Mouse (Mus musculus) embryonic facial prominence, embryonic 15.5 days (tissue): ENCODE data around the gene Klhdc7b. TPM values are rescaled to one million over a fixed set of nuclear protein-coding genes. Genes with fewer than 3 reads are reported as not detected.
"Not testable (repeated sequence)": the region's sequence is repeated elsewhere in the genome, so short reads cannot be mapped to it uniquely, and the experiment has no call there.

ENCODE experiments used
- ATAC-seq: fragments of 200-750 bp; cut with Nextera tagmentation; 2 replicates; pipeline ENCODE4 v1.8.0; 2017; ENCODE audit warnings: low read depth, moderate TSS enrichment; ENCODE audit not compliant: insufficient number of reproducible peaks, low FRiP score, low TSS enrichment
- H3K27ac ChIP-seq: fragments of 300-500 bp; sonication (generic); replicated peaks from 2 replicates; pipeline ENCODE4 v1.5.1; 2015; ENCODE audit warnings: mild to moderate bottlenecking, inconsistent platforms
- H3K27me3 ChIP-seq: fragments of 300-500 bp; sonication (generic); 2 replicates; pipeline ENCODE4 v1.6.1; 2015; ENCODE audit warnings: inconsistent platforms
- H3K36me3 ChIP-seq: fragments of 300-500 bp; sonication (generic); 2 replicates; pipeline ENCODE4 v1.6.1; 2015; ENCODE audit warnings: mild to moderate bottlenecking, inconsistent platforms
- H3K4me1 ChIP-seq: fragments of 300-500 bp; sonication (generic); 2 replicates; pipeline ENCODE4 v1.6.1; 2015; ENCODE audit warnings: inconsistent platforms
- H3K4me2 ChIP-seq: fragments of 300-500 bp; sonication (generic); replicated peaks from 2 replicates; pipeline ENCODE4 v1.6.1; 2015; ENCODE audit warnings: mild to moderate bottlenecking, inconsistent platforms
- H3K4me3 ChIP-seq: fragments of 300-500 bp; sonication (generic); replicated peaks from 2 replicates; pipeline ENCODE4 v1.5.1; 2015; ENCODE audit warnings: mild to moderate bottlenecking, inconsistent platforms
- H3K9ac ChIP-seq: fragments of 300-500 bp; sonication (generic); 2 replicates; pipeline ENCODE4 v1.6.1; 2015; ENCODE audit warnings: inconsistent platforms
- H3K9me3 ChIP-seq: fragments of 300-500 bp; sonication (generic); replicated peaks from 2 replicates; pipeline ENCODE4 v1.6.1; 2016; ENCODE audit warnings: inconsistent platforms
- WGBS: fragments of 180-500 bp; shearing (Covaris S2); methylation state at CpG from one replicate; pipeline ENCODE4 v1.1.7; 2015; 5-methylcytosine and 5-hydroxymethylcytosine counted together
- polyA plus RNA-seq: library from polyadenylated mRNA; unstranded; fragments of >200 nt; fragmentation: Nextera tagmentation; extraction: Ambion mirVana; gene quantifications from 2 replicates; pipeline ENCODE4 v1.2.1, GENCODE M21; 2015

Gene Klhdc7b
- polyA plus RNA-seq, 1 experiment from 2014 or later = not detected

- Histone ChIP-seq H3K4me2 (peak overlapping the region; percentile 86), H3K27ac (peak overlapping the region; percentile 98), H3K9me3 (no peaks in the 10 kb centered on the region), H3K4me3 (peak overlapping the region; percentile 84), H3K36me3 (peaks cover 22% of the 10 kb centered on the region), H3K27me3 (no peaks in the 10 kb centered on the region), H3K9ac (peak overlapping the region; percentile 63), H3K4me1 (peaks cover 21% of the 10 kb centered on the region)
- 0 out of 2 replicates have a peak, but pooled peaks have one; percentile 18 for ATAC-seq
- 4% methylated on average over 22 of the region's 22 CpGs for WGBS
Observed at GRCm38 (mm10) chr15:89428821-89429351, 44.2 kb downstream of the Klhdc7b start.

- Histone ChIP-seq H3K4me1 (peaks cover 21% of the 10 kb centered on the region), H3K4me3 (peak within 1 kb of the TSS; percentile 84), H3K36me3 (peaks cover 22% of the 10 kb centered on the region), H3K9me3 (no peaks in the 10 kb centered on the region), H3K9ac (peak within 1 kb of the TSS; percentile 63), H3K27me3 (no peaks in the 10 kb centered on the region), H3K4me2 (peak within 1 kb of the TSS; percentile 86), H3K27ac (peak within 1 kb of the TSS; percentile 98)
- ATAC-seq = peak; percentile 91
- WGBS = under 1% methylated on average over 70 of the region's 70 CpGs
Observed at GRCm38 (mm10) chr15:89429352-89430221, 44.9 kb downstream of the Klhdc7b start, which contains the start of the genes C730034F03Rik, Gm44502 and Chkb. Gene C730034F03Rik, plus strand, starts transcription at chr15:89429589. Gene Gm44502, minus strand, starts transcription at chr15:89429696. Gene Chkb, minus strand, starts transcription at chr15:89429908.

- Histone ChIP-seq H3K4me3 (peak overlapping the region; percentile 84), H3K36me3 (peaks cover 22% of the 10 kb centered on the region), H3K27ac (peak overlapping the region; percentile 98), H3K27me3 (no peaks in the 10 kb centered on the region), H3K4me1 (peaks cover 21% of the 10 kb centered on the region), H3K4me2 (peak overlapping the region; percentile 86), H3K9me3 (no peaks in the 10 kb centered on the region), H3K9ac (peak overlapping the region; percentile 63; the same call in 1 of the 2 replicates)
- WGBS = 42% methylated on average over 6 of the region's 6 CpGs
- ATAC-seq = no peak
Observed at GRCm38 (mm10) chr15:89430341-89430740, 45.6 kb downstream of the Klhdc7b start.

- not testable (repeated sequence) for H3K27ac ChIP-seq, H3K27me3 ChIP-seq, H3K9me3 ChIP-seq, ATAC-seq, H3K9ac ChIP-seq, H3K4me3 ChIP-seq, H3K4me2 ChIP-seq
- Histone ChIP-seq H3K36me3 (peaks cover 18% of the 10 kb centered on the region), H3K4me1 (peaks cover 17% of the 10 kb centered on the region)
- WGBS = 89% methylated on average over 9 of the region's 9 CpGs
Observed at GRCm38 (mm10) chr15:89430771-89431170, 46.1 kb downstream of the Klhdc7b start.

GRCm38 (mm10) chr15:89431271-89431670 lies 46.6 kb downstream of the Klhdc7b start:
- H3K4me3 ChIP-seq = no peak overlapping the region
- peaks cover 13% of the 10 kb centered on the region for H3K36me3 ChIP-seq
- H3K9ac ChIP-seq = no peak overlapping the region
- H3K27ac ChIP-seq = no peak overlapping the region
- no peak for ATAC-seq
- no peaks in the 10 kb centered on the region for H3K9me3 ChIP-seq
- WGBS = 84% methylated on average over 3 of the region's 3 CpGs
- H3K27me3 ChIP-seq = no peaks in the 10 kb centered on the region
- H3K4me1 ChIP-seq = peaks cover 16% of the 10 kb centered on the region
- H3K4me2 ChIP-seq = no peak overlapping the region

GRCm38 (mm10) chr15:89431806-89432205 lies 47.1 kb downstream of the Klhdc7b start:
- ATAC-seq = no peak
- 91% methylated on average over 6 of the region's 6 CpGs for WGBS
- Histone ChIP-seq H3K27ac (no peak overlapping the region), H3K9ac (no peak overlapping the region), H3K4me3 (no peak overlapping the region), H3K4me1 (peaks cover 16% of the 10 kb centered on the region), H3K36me3 (peaks cover 8% of the 10 kb centered on the region), H3K4me2 (no peak overlapping the region), H3K9me3 (no peaks in the 10 kb centered on the region), H3K27me3 (no peaks in the 10 kb centered on the region)

DNA sequence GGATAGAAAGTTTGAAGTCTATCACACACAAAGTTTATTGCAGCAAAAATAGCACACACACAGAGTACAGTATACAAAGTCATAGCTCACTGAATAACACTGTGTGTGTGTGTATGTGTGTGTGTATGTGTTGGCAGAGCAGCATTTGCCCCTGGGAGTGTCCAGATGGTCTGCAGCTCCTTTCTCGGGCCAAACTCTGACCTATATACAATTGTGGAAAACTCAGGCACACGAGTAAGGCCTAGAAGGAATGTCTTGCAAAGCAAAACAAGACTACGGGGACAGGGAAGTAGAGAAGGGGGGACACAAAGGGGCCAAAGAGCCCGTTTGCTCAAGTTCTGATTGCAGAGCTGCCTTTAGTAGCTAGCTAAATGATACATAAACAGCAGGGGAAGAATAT lies 48.2 kb downstream of the Klhdc7b start:
- ATAC-seq = no peak
- no peak overlapping the region for H3K4me3 ChIP-seq
- no peak overlapping the region for H3K27ac ChIP-seq
- no peaks in the 10 kb centered on the region for H3K9me3 ChIP-seq
- H3K36me3 ChIP-seq = no peaks in the 10 kb centered on the region
- H3K4me2 ChIP-seq = no peak overlapping the region
- peaks cover 16% of the 10 kb centered on the region for H3K4me1 ChIP-seq
- H3K27me3 ChIP-seq = no peaks in the 10 kb centered on the region
- H3K9ac ChIP-seq = no peak overlapping the region
- WGBS = 63% methylated on average over 4 of the region's 4 CpGs

GRCm38 (mm10) chr15:89434136-89434535 lies 49.4 kb downstream of the Klhdc7b start:
- no peaks in the 10 kb centered on the region for H3K27me3 ChIP-seq
- no peak overlapping the region for H3K9ac ChIP-seq
- WGBS = 62% methylated on average over 3 of the region's 3 CpGs
- H3K9me3 ChIP-seq = no peaks in the 10 kb centered on the region
- H3K4me3 ChIP-seq = no peak overlapping the region
- no peak overlapping the region for H3K4me2 ChIP-seq
- H3K4me1 ChIP-seq = peaks cover 5% of the 10 kb centered on the region; the same call in 1 of the 2 replicates
- H3K27ac ChIP-seq = no peak overlapping the region
- no peak for ATAC-seq
- H3K36me3 ChIP-seq = no peaks in the 10 kb centered on the region

DNA sequence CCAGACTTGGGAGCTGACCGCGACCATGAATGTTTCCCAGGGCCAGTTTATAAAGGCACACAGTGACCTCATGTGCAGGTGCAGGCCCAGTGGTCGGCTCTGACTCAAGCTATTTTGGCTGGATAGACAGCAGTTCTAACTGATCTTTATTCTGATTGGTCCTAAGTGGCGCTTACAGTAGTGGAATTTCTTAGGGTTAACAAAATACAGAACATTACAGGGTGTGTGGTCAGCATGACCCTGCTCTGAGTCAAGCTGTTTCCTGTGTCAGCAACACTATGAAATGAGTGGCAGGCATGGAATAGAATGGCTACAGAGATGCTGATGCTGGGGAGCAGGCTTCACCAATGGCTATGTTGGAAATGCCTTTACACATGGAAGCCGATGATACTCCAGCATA lies 51.2 kb downstream of the Klhdc7b start:
- Histone ChIP-seq H3K4me2 (no peak overlapping the region), H3K36me3 (no peaks in the 10 kb centered on the region), H3K9me3 (no peaks in the 10 kb centered on the region), H3K4me1 (no peaks in the 10 kb centered on the region), H3K9ac (no peak overlapping the region), H3K27me3 (no peaks in the 10 kb centered on the region), H3K4me3 (no peak overlapping the region), H3K27ac (no peak overlapping the region)
- ATAC-seq = no peak
- 85% methylated on average over 5 of the region's 5 CpGs for WGBS
